Mouse (Mus musculus) MEL (cell line): ENCODE results near the gene Slc25a17. TPM values are rescaled to one million over a fixed set of nuclear protein-coding genes. Genes with fewer than 3 reads are reported as not detected.

ENCODE experiments used
- DNase-seq: peaks from one replicate; pipeline ENCODE4 v3.0.0; 2011; ENCODE audit warnings: low read depth, low spot score
- H3K27ac ChIP-seq: 2 replicates; pipeline ENCODE4 v1.5.1; 2012; ENCODE audit warnings: low read depth, mild to moderate bottlenecking, control low read depth, low read length, moderate library complexity; ENCODE audit not compliant: control insufficient read depth
- H3K27me3 ChIP-seq, 2 experiments: fragments of 150-350 bp in 1 of 2; sonication (generic) in 1 of 2; 2 replicates each; pipeline ENCODE4 v1.6.1; 2012; ENCODE audit warnings: low read length in 2 of 2, mild to moderate bottlenecking in 2 of 2, improper control_type of control experiment in 1 of 2, moderate library complexity in 1 of 2; ENCODE audit not compliant: insufficient read depth in 2 of 2, control insufficient read depth in 1 of 2
- H3K36me3 ChIP-seq, 2 experiments: 2 replicates each; pipeline ENCODE4 v1.6.1; 2012 to 2014; ENCODE audit warnings: low read length in 2 of 2, improper control_type of control experiment in 1 of 2, inconsistent platforms in 1 of 2, mild to moderate bottlenecking in 1 of 2; ENCODE audit not compliant: insufficient read depth in 2 of 2, control insufficient read depth in 1 of 2
- H3K4me1 ChIP-seq, 2 experiments: fragments of 150-350 bp in 1 of 2; sonication (generic) in 1 of 2; 2 replicates each; pipeline ENCODE4 v1.6.1; 2012; ENCODE audit warnings: low read length in 2 of 2, improper control_type of control experiment in 1 of 2, mild to moderate bottlenecking in 1 of 2; ENCODE audit not compliant: insufficient read depth in 2 of 2, control insufficient read depth in 1 of 2
- H3K4me3 ChIP-seq, 2 experiments: fragments of 150-350 bp in 1 of 2; sonication (generic) in 1 of 2; 2 replicates each; pipeline ENCODE4 v1.5.1; 2012; ENCODE audit warnings: low read depth in 2 of 2, low read length in 2 of 2, mild to moderate bottlenecking in 2 of 2, moderate library complexity in 2 of 2, control low read depth in 1 of 2, improper control_type of control experiment in 1 of 2; ENCODE audit not compliant: control insufficient read depth in 1 of 2, insufficient read depth in 1 of 2
- H3K79me2 ChIP-seq: 2 replicates; pipeline ENCODE4 v1.6.1; 2012; ENCODE audit warnings: mild to moderate bottlenecking, low read length, moderate library complexity; ENCODE audit not compliant: control insufficient read depth, poor library complexity, insufficient read depth
- H3K9ac ChIP-seq: 2 replicates; pipeline ENCODE4 v1.6.1; 2012; ENCODE audit warnings: low read depth, mild to moderate bottlenecking, control low read depth, low read length, moderate library complexity; ENCODE audit not compliant: control insufficient read depth, poor library complexity, severe bottlenecking
- H3K9me3 ChIP-seq: fragments of 150-350 bp; sonication (generic); replicated peaks from 2 replicates; pipeline ENCODE4 v1.6.1; 2012; ENCODE audit warnings: mild to moderate bottlenecking, low read length, improper control_type of control experiment, moderate library complexity; ENCODE audit not compliant: insufficient read depth
- BHLHE40 ChIP-seq: IDR thresholded peaks from 2 replicates; pipeline ENCODE4 v1.6.1; 2012; ENCODE audit warnings: low read depth, mild to moderate bottlenecking, inconsistent platforms, low read length, improper control_type of control experiment, borderline replicate concordance
- CTCF ChIP-seq, 3 experiments: IDR thresholded peaks in 2 of 3; conservative IDR thresholded peaks in 1 of 3; 2 replicates each; pipeline ENCODE4 v1.5.1; 2011 to 2012; ENCODE audit warnings: low read length in 3 of 3, low read depth in 2 of 3, mild to moderate bottlenecking in 2 of 3, improper control_type of control experiment in 1 of 3, inconsistent platforms in 1 of 3, mixed read lengths in 1 of 3, moderate library complexity in 1 of 3; ENCODE audit not compliant: control insufficient read depth in 1 of 3, insufficient read depth in 1 of 3, poor library complexity in 1 of 3, severe bottlenecking in 1 of 3
- E2F4 ChIP-seq: IDR thresholded peaks from 2 replicates; pipeline ENCODE4 v1.6.1; 2011; ENCODE audit warnings: low read depth, low read length, improper control_type of control experiment, borderline replicate concordance
- ETS1 ChIP-seq: IDR thresholded peaks from 2 replicates; pipeline ENCODE4 v1.6.1; 2012; ENCODE audit warnings: low read depth, mild to moderate bottlenecking, inconsistent platforms, low read length, improper control_type of control experiment, moderate library complexity
- KAT2A ChIP-seq: conservative IDR thresholded peaks from 2 replicates; pipeline ENCODE4 v1.6.1; 2012; ENCODE audit warnings: low read depth, low read length, improper control_type of control experiment, inconsistent platforms
- MAX ChIP-seq: IDR thresholded peaks from 2 replicates; pipeline ENCODE4 v1.6.1; 2011; ENCODE audit warnings: low read length, improper control_type of control experiment
- MAZ ChIP-seq: IDR thresholded peaks from 2 replicates; pipeline ENCODE4 v1.6.1; 2012; ENCODE audit warnings: low read depth, mild to moderate bottlenecking, inconsistent platforms, low read length, improper control_type of control experiment
- MYB ChIP-seq: IDR thresholded peaks from 2 replicates; pipeline ENCODE4 v1.6.1; 2011; ENCODE audit warnings: mild to moderate bottlenecking, low read depth, low read length, improper control_type of control experiment
- MYC ChIP-seq: IDR thresholded peaks from 2 replicates; pipeline ENCODE4 v1.6.1; 2011; ENCODE audit warnings: low read depth, mild to moderate bottlenecking, low read length, improper control_type of control experiment, moderate library complexity
- NELFE ChIP-seq: IDR thresholded peaks from 2 replicates; pipeline ENCODE4 v1.6.1; 2011; ENCODE audit warnings: low read depth, low read length, improper control_type of control experiment
- NRF1 ChIP-seq: IDR thresholded peaks from 2 replicates; pipeline ENCODE4 v1.6.1; 2014; ENCODE audit warnings: low read depth, mild to moderate bottlenecking, inconsistent platforms, low read length, improper control_type of control experiment, moderate library complexity; ENCODE audit not compliant: poor library complexity, insufficient read depth, severe bottlenecking
- POLR2A ChIP-seq, 2 experiments: IDR thresholded peaks; 2 replicates each; pipeline ENCODE4 v1.6.1; 2011 to 2012; ENCODE audit warnings: low read length in 2 of 2, mild to moderate bottlenecking in 2 of 2, control low read depth in 1 of 2, improper control_type of control experiment in 1 of 2, low read depth in 1 of 2, moderate library complexity in 1 of 2; ENCODE audit not compliant: control insufficient read depth in 1 of 2, insufficient read depth in 1 of 2, poor library complexity in 1 of 2
- POLR2AphosphoS2 ChIP-seq: IDR thresholded peaks from 2 replicates; pipeline ENCODE4 v1.6.1; 2011; ENCODE audit warnings: low read length, improper control_type of control experiment
- POLR2AphosphoS5 ChIP-seq: IDR thresholded peaks from 2 replicates; pipeline ENCODE4 v1.6.1; 2012; ENCODE audit warnings: low read depth, borderline replicate concordance, mild to moderate bottlenecking, inconsistent platforms, low read length, moderate library complexity, mixed read lengths
- RAD21 ChIP-seq: IDR thresholded peaks from 2 replicates; pipeline ENCODE4 v1.6.1; 2011; ENCODE audit warnings: mild to moderate bottlenecking, low read depth, low read length, improper control_type of control experiment
- RCOR1 ChIP-seq: IDR thresholded peaks from 2 replicates; pipeline ENCODE4 v1.6.1; 2012; ENCODE audit warnings: low read depth, mild to moderate bottlenecking, inconsistent platforms, low read length, improper control_type of control experiment
- UBTF ChIP-seq: IDR thresholded peaks from 2 replicates; pipeline ENCODE4 v1.6.1; 2012; ENCODE audit warnings: low read depth, mild to moderate bottlenecking, inconsistent platforms, low read length, improper control_type of control experiment, moderate library complexity, borderline replicate concordance; ENCODE audit not compliant: insufficient read depth
- USF1 ChIP-seq: IDR thresholded peaks from 2 replicates; pipeline ENCODE4 v1.6.1; 2014; ENCODE audit warnings: low read depth, mild to moderate bottlenecking, inconsistent platforms, low read length, improper control_type of control experiment, moderate library complexity
- ZNF384 ChIP-seq: IDR thresholded peaks from 2 replicates; pipeline ENCODE4 v1.6.1; 2012; ENCODE audit warnings: low read depth, mild to moderate bottlenecking, inconsistent platforms, low read length, improper control_type of control experiment
- polyA plus RNA-seq, 2 experiments: library from polyadenylated mRNA; stranded (reverse) in 1 of 2; unstranded in 1 of 2; fragments of >175 nt in 1 of 2; fragments of >200 nt in 1 of 2; gene quantifications; 2 replicates each; pipeline versions ENCODE4 v1.2.1 to v1.2.4; 2012; ENCODE audit warnings: low replicate concordance in 2 of 2, low read depth in 1 of 2; ENCODE audit not compliant: insufficient read length in 2 of 2, insufficient read depth in 1 of 2, missing spikeins in 1 of 2
- total RNA-seq: library from RNA; depleted of rRNA; stranded (reverse); fragments of 300-350 nt; gene quantifications from 2 replicates; pipeline ENCODE4 v1.2.3, GENCODE M21; 2012

Gene Slc25a17
- total and polyA plus RNA-seq, 3 experiments = 40.6 to 64.1 TPM; not detected in 1

GRCm38 (mm10) chr15:81352638-81353037 lies 8.0 kb downstream of the Slc25a17 start:
- H3K4me1 ChIP-seq = no peaks in the 10 kb centered on the region
- TF ChIP-seq POLR2AphosphoS2 (no peak), RCOR1 (no peak), CTCF (IDR thresholded peaks at IDR 0.05 in 2 of 3, conservative IDR thresholded peaks at IDR 0.05 in 1 of 3; ENCODE audit: control insufficient read depth in 1 of 3, insufficient read depth in 1 of 3, low read depth in 2 of 3, low read length in 3 of 3, poor library complexity in 1 of 3, severe bottlenecking in 1 of 3) (peak in 2 of 3 experiments; percentile 22 to 24; a peak in 1 of 6 replicates), MYC (no peak), MAZ (no peak), E2F4 (no peak)
- no peaks in the 10 kb centered on the region for H3K36me3 ChIP-seq
- H3K9ac ChIP-seq = no peak overlapping the region
- H3K4me3 ChIP-seq = no peak overlapping the region
- H3K27ac ChIP-seq = no peak overlapping the region
- peak; percentile 19 for DNase-seq
- no peaks in the 10 kb centered on the region for H3K9me3 ChIP-seq
- H3K27me3 ChIP-seq = no peaks in the 10 kb centered on the region
- H3K79me2 ChIP-seq = no peaks in the 10 kb centered on the region

- Histone ChIP-seq H3K4me3 (no peak overlapping the region), H3K9ac (no peak overlapping the region), H3K9me3 (no peaks in the 10 kb centered on the region), H3K36me3 (no peaks in the 10 kb centered on the region), H3K27me3 (no peaks in the 10 kb centered on the region), H3K27ac (no peak overlapping the region), H3K4me1 (no peaks in the 10 kb centered on the region), H3K79me2 (no peaks in the 10 kb centered on the region)
- DNase-seq = no peak
- TF ChIP-seq NELFE (no peak), RAD21 (no peak), UBTF (no peak), MAX (no peak), POLR2AphosphoS5 (no peak), POLR2A (IDR thresholded peaks at IDR 0.05; ENCODE audit: control insufficient read depth in 1 of 2, insufficient read depth in 1 of 2, low read depth in 1 of 2, low read length in 2 of 2, poor library complexity in 1 of 2) (no peak), KAT2A (no peak), ETS1 (no peak), MYB (no peak), USF1 (no peak), ZNF384 (no peak), BHLHE40 (no peak), NRF1 (no peak), RCOR1 (no peak)
Observed at GRCm38 (mm10) chr15:81350401-81350800, 10.2 kb downstream of the Slc25a17 start.
